Mouse (Mus musculus): ENCODE data around the gene Armc7. TPM values are rescaled to one million over a fixed set of nuclear protein-coding genes. Genes with fewer than 3 reads are reported as not detected.

Gene Armc7
- polyA plus RNA-seq, 1 experiment: 5.4 TPM

DNA sequence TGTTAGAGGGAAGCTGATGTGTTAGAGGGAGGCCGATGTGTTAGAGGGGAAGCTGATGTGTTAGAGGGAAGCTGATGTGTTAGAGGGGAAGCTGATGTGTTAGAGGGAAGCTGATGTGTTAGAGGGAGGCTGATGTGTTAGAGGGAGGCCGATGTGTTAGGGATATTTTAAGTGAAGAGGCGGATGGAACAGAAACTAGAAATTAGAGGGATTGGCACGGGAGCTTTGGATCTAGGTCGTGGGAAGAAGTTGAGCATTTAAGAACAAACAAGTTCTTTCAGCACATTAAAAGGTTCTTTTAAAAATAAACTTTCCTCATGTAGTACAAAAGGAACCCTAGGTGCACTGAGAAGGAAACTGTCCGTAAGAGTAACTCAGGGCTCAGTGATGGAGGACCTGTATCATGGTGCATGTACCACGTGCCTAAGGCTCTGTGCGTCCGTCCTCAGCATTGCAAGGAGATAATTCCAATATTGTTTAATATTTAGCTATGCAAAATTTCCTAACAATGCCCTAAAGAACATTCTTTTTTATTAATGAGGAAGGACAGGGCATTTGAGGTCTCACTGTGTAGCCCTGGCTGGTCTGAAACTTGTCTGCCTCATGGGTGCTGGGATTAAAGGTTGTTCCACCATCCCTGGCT is 3.0 kb downstream of the Armc7 start:
- peaks cover 4% of the 10 kb centered on the region for H3K79me3 ChIP-seq (ENCODE audit: low read depth)
- H3K27me3 ChIP-seq (ENCODE audit: control insufficient read depth, insufficient read depth, insufficient read length): no peaks in the 10 kb centered on the region
- no peaks in the 10 kb centered on the region for H3K36me3 ChIP-seq (ENCODE audit: control insufficient read depth, insufficient read depth)
- peaks cover 22% of the 10 kb centered on the region for H3K79me2 ChIP-seq (ENCODE audit: control insufficient read depth, insufficient read depth)
- H3K4me3 ChIP-seq (ENCODE audit: insufficient read depth, poor library complexity, severe bottlenecking): no peak overlapping the region
- TF ChIP-seq USF1 (IDR thresholded peaks at IDR 0.05; ENCODE audit: low read depth): no peak
- TF ChIP-seq CTCF (IDR thresholded peaks at IDR 0.05; ENCODE audit: control insufficient read depth, insufficient read depth, insufficient read length): no peak
- TF ChIP-seq MYOG (IDR thresholded peaks at IDR 0.05; ENCODE audit: control insufficient read depth, extremely low read depth, insufficient read length): no peak
- no peak for TF ChIP-seq MYOD1 (IDR thresholded peaks at IDR 0.05; ENCODE audit: control insufficient read depth, insufficient read length, low read depth)
- TF ChIP-seq MAX (IDR thresholded peaks at IDR 0.05): no peak
- no peak for TF ChIP-seq FOSL1 (IDR thresholded peaks at IDR 0.05; ENCODE audit: insufficient read depth, low read length, poor library complexity, severe bottlenecking)
- TF ChIP-seq CEBPB (IDR thresholded peaks at IDR 0.05; ENCODE audit: low read depth): no peak
- H3ac ChIP-seq (ENCODE audit: control insufficient read depth, insufficient read length, low read depth): no peak overlapping the region

DNA sequence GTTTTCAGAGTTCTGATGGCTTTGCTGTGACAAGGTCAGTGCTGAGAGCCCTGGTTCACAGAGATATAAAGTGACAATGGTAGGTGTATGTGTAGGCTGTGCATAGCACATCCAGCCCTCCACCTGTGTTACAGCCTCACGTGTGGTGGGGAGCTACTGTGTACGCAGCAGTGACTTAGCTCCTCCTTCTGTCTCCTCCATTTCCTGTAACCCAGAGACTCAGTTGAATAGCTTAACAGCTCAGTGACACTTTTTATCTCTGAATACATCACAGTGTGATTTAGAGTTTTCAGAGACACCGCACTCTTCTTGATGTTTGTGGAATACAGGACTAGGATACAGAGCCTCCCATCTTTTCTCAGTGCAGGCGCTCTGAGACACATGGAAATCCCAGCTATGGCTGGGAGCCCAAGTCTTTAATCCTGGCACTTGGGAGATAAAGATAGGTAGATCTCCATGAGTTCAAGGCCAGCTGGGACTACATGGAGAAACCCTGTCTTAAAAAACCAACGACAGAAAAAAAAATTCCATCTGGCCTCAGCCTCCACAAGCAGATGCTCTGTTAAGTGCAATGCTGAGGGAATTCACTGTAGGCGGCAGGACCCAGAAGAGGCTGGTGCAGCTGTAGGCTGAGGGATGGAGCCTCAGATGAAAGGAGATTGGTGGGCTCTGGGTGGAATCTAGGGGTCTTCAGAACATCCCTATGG is 6.2 kb downstream of the Armc7 start:
- Histone ChIP-seq H3ac (ENCODE audit: control insufficient read depth, insufficient read length, low read depth) (no peak overlapping the region), H3K27me3 (ENCODE audit: control insufficient read depth, insufficient read depth, insufficient read length) (no peaks in the 10 kb centered on the region), H3K79me3 (ENCODE audit: low read depth) (peaks cover 4% of the 10 kb centered on the region), H3K36me3 (ENCODE audit: control insufficient read depth, insufficient read depth) (peaks cover 5% of the 10 kb centered on the region), H3K79me2 (ENCODE audit: control insufficient read depth, insufficient read depth) (peaks cover 10% of the 10 kb centered on the region), H3K4me3 (ENCODE audit: insufficient read depth, poor library complexity, severe bottlenecking) (no peak overlapping the region)
- TF ChIP-seq CTCF (IDR thresholded peaks at IDR 0.05; ENCODE audit: control insufficient read depth, insufficient read depth, insufficient read length): no peak
- TF ChIP-seq MYOD1 (IDR thresholded peaks at IDR 0.05; ENCODE audit: control insufficient read depth, insufficient read length, low read depth): no peak
- TF ChIP-seq CEBPB (IDR thresholded peaks at IDR 0.05; ENCODE audit: low read depth): no peak
- no peak for TF ChIP-seq MAX (IDR thresholded peaks at IDR 0.05)
- TF ChIP-seq FOSL1 (IDR thresholded peaks at IDR 0.05; ENCODE audit: insufficient read depth, low read length, poor library complexity, severe bottlenecking): no peak
- TF ChIP-seq USF1 (IDR thresholded peaks at IDR 0.05; ENCODE audit: low read depth): no peak
- no peak for TF ChIP-seq MYOG (IDR thresholded peaks at IDR 0.05; ENCODE audit: control insufficient read depth, extremely low read depth, insufficient read length)

- Histone ChIP-seq H3K79me2 (ENCODE audit: control insufficient read depth, insufficient read depth) (no peaks in the 10 kb centered on the region), H3K4me3 (ENCODE audit: insufficient read depth, poor library complexity, severe bottlenecking) (no peak overlapping the region), H3K27me3 (ENCODE audit: control insufficient read depth, insufficient read depth, insufficient read length) (no peaks in the 10 kb centered on the region), H3K36me3 (ENCODE audit: control insufficient read depth, insufficient read depth) (peaks cover 5% of the 10 kb centered on the region), H3K79me3 (ENCODE audit: low read depth) (peaks cover 2% of the 10 kb centered on the region), H3ac (ENCODE audit: control insufficient read depth, insufficient read length, low read depth) (no peak overlapping the region)
- TF ChIP-seq FOSL1 (IDR thresholded peaks at IDR 0.05; ENCODE audit: insufficient read depth, low read length, poor library complexity, severe bottlenecking) (no peak), CTCF (IDR thresholded peaks at IDR 0.05; ENCODE audit: control insufficient read depth, insufficient read depth, insufficient read length) (no peak), MAX (IDR thresholded peaks at IDR 0.05) (no peak), CEBPB (IDR thresholded peaks at IDR 0.05; ENCODE audit: low read depth) (no peak), MYOG (IDR thresholded peaks at IDR 0.05; ENCODE audit: control insufficient read depth, extremely low read depth, insufficient read length) (no peak), MYOD1 (IDR thresholded peaks at IDR 0.05; ENCODE audit: control insufficient read depth, insufficient read length, low read depth) (no peak), USF1 (IDR thresholded peaks at IDR 0.05; ENCODE audit: low read depth) (no peak)
These were observed 7.8 kb downstream of the Armc7 start for GRCm38 (mm10) chr11:115483278-115483677.

GRCm38 (mm10) chr11:115483726-115484125 is 8.3 kb downstream of the Armc7 start:
- no peak overlapping the region for H3ac ChIP-seq (ENCODE audit: control insufficient read depth, insufficient read length, low read depth)
- peaks cover 5% of the 10 kb centered on the region for H3K36me3 ChIP-seq (ENCODE audit: control insufficient read depth, insufficient read depth)
- H3K79me2 ChIP-seq (ENCODE audit: control insufficient read depth, insufficient read depth): no peaks in the 10 kb centered on the region
- no peak for TF ChIP-seq MYOD1 (IDR thresholded peaks at IDR 0.05; ENCODE audit: control insufficient read depth, insufficient read length, low read depth)
- peak; percentile 45 for TF ChIP-seq CTCF (IDR thresholded peaks at IDR 0.05; ENCODE audit: control insufficient read depth, insufficient read depth, insufficient read length)
- H3K79me3 ChIP-seq (ENCODE audit: low read depth): peaks cover 2% of the 10 kb centered on the region
- no peak overlapping the region for H3K4me3 ChIP-seq (ENCODE audit: insufficient read depth, poor library complexity, severe bottlenecking)
- no peaks in the 10 kb centered on the region for H3K27me3 ChIP-seq (ENCODE audit: control insufficient read depth, insufficient read depth, insufficient read length)

DNA sequence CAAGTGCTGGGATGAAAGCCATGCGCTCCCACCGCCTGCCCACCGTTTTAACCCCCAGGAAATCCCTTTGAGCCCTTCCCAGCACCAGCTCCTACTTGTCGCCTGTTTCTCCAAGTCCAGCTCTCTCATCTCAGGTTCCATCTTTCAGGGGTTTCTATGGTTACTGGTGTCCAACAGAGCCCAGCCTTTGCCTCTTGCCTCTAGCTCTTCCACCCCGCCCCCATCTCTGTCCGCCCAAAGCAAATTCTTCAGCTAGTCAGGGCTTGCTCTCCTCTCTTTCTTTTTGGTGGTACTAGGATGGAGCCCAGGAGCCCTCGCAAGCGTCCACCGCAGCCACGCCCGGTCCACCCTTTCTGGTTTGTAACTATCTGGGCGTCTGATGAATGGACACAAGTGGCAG is 9.7 kb downstream of the Armc7 start:
- peaks cover 18% of the 10 kb centered on the region for H3K36me3 ChIP-seq (ENCODE audit: control insufficient read depth, insufficient read depth)
- H3ac ChIP-seq (ENCODE audit: control insufficient read depth, insufficient read length, low read depth): no peak overlapping the region
- H3K79me2 ChIP-seq (ENCODE audit: control insufficient read depth, insufficient read depth): peaks cover 7% of the 10 kb centered on the region
- H3K27me3 ChIP-seq (ENCODE audit: control insufficient read depth, insufficient read depth, insufficient read length): no peaks in the 10 kb centered on the region
- H3K79me3 ChIP-seq (ENCODE audit: low read depth): peaks cover 2% of the 10 kb centered on the region
- H3K4me3 ChIP-seq (ENCODE audit: insufficient read depth, poor library complexity, severe bottlenecking): no peak overlapping the region
- TF ChIP-seq USF1 (IDR thresholded peaks at IDR 0.05; ENCODE audit: low read depth) (no peak), CTCF (IDR thresholded peaks at IDR 0.05; ENCODE audit: control insufficient read depth, insufficient read depth, insufficient read length) (no peak), MYOD1 (IDR thresholded peaks at IDR 0.05; ENCODE audit: control insufficient read depth, insufficient read length, low read depth) (no peak), CEBPB (IDR thresholded peaks at IDR 0.05; ENCODE audit: low read depth) (no peak), MYOG (IDR thresholded peaks at IDR 0.05; ENCODE audit: control insufficient read depth, extremely low read depth, insufficient read length) (no peak), MAX (IDR thresholded peaks at IDR 0.05) (no peak)
